Mouse (Mus musculus): ENCODE results near the gene Stard7. TPM values are rescaled to one million over a fixed set of nuclear protein-coding genes. Genes with fewer than 3 reads are reported as not detected.
A peak's percentile ranks its signal among the peaks of the same experiment; 100 is the strongest.

Gene Stard7
- total RNA-seq, 2 experiments from 2014 or later, result 108 to 119 TPM

- intact Hi-C loops (cut with DNase I), result no loop called here
- no peak for DNase-seq (ENCODE audit: low spot score in 2 of 2)
Observed at GRCm38 (mm10) chr2:127339262-127339661, 69.2 kb downstream of the Stard7 start.

GRCm38 (mm10) chr2:127341159-127341558, 71.1 kb downstream of the Stard7 start:
- intact Hi-C loops (cut with DNase I), result loop anchor here (5.0 kb wide), 1 partner anchor 34 kb away; no protein-coding TSS in a partner anchor

GRCm38 (mm10) chr2:127346334-127346733, 76.3 kb downstream of the Stard7 start:
- DNase-seq (ENCODE audit: low spot score in 2 of 2), result no peak
- intact Hi-C loops (cut with DNase I), result no loop called here

More at GRCm38 (mm10) chr2:127341159-127341558, 71.1 kb downstream of the Stard7 start:
- peak; percentile 38 to 46 for DNase-seq (ENCODE audit: low spot score in 2 of 2)

- intact Hi-C loops (cut with DNase I), result no loop called here
- no peak for DNase-seq (ENCODE audit: low spot score in 2 of 2)
Observed at GRCm38 (mm10) chr2:127347147-127347985, 77.3 kb downstream of the Stard7 start.

Other genes with a start within 250 kb of the Stard7 start
- 10 to 100 TPM; 22.5 to 29.7 TPM for gene Blvra, start 199.6 kb upstream of the Stard7 start, total RNA-seq (2021)
- 1 to 10 TPM; 1.8 to 2.8 TPM for gene Ncaph, start 136.3 kb upstream of the Stard7 start, total RNA-seq (2021)
- 1 to 10 TPM; 2.9 TPM for gene Itpripl1, start 126.8 kb upstream of the Stard7 start, total RNA-seq (2021)
- gene 1810024B03Rik, start 61.9 kb upstream of the Stard7 start, total RNA-seq (2021), result under 1 TPM; 0.53 to 0.87 TPM
- gene Snrnp200, start 61.8 kb upstream of the Stard7 start, total RNA-seq (2021), result 10 to 100 TPM; 76.7 to 78.3 TPM
- gene Ciao1, start 22.4 kb upstream of the Stard7 start, total RNA-seq (2021), result 10 to 100 TPM; 78.5 to 90.5 TPM
- 10 to 100 TPM; 83.9 to 85.8 TPM for gene Tmem127, start 22.3 kb upstream of the Stard7 start, total RNA-seq (2021)
- 1 to 10 TPM; 2.3 to 2.8 TPM for gene Dusp2, start 65.9 kb downstream of the Stard7 start, total RNA-seq (2021)
- gene Astl, start 68.4 kb downstream of the Stard7 start, total RNA-seq (2021), result not detected
- gene Adra2b, start 93.0 kb downstream of the Stard7 start, total RNA-seq (2021), result 1 to 10 TPM in 1 of 2 experiments, under 1 TPM in 1; 0.39 to 1.1 TPM
- gene Gpat2, start 155.0 kb downstream of the Stard7 start, total RNA-seq (2021), result under 1 TPM in 1 of 2 experiments, not detected in 1; 0.48 TPM
- 10 to 100 TPM; 18.1 TPM for gene Fahd2a, start 174.3 kb downstream of the Stard7 start, total RNA-seq (2021)